Mouse (Mus musculus): ENCODE measurements around the gene Ucp2.

DNA sequence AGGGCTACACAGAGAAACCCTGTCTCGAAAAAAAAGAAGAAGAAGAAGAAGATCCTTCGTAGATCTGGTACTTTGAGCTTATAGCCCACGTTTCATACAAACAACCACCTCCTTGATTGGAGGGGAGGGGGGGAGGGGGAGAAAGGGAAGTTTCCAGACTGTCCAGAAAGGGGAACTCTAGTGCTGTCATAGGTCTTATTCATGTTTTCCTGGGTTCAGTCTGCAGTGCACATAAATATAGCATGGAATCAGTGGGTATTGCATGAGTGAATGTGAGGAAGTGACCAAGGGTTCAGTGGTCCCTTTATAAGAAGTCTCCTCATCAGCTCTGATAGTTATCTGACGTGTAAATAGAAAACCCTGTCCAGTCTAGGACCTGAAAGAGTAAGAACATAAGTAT, 49.4 kb upstream of the Ucp2 start:
- TF ChIP-seq CTCF (IDR thresholded peaks at IDR 0.05; ENCODE audit: low read depth) (no peak), EP300 (IDR thresholded peaks at IDR 0.05; ENCODE audit: low read depth) (no peak)

Measured in liver, embryonic 14.5 days (tissue).